Mouse (Mus musculus) thymus, postnatal 25 days (tissue): ENCODE measurements around the gene Prkab1.

Experiments used
- DNase-seq: peaks from one replicate; pipeline ENCODE4 v3.0.0; 2022

Prkab1 gene

GRCm38 (mm10) chr5:116017391-116017790 lies 6.9 kb downstream of the Prkab1 start:
- no peak for DNase-seq

GRCm38 (mm10) chr5:116016542-116016941 lies 7.8 kb downstream of the Prkab1 start:
- no peak for DNase-seq

- no peak for DNase-seq
Measured at GRCm38 (mm10) chr5:116014237-116014636, 10.1 kb downstream of the Prkab1 start.

- no peak for DNase-seq
Measured at GRCm38 (mm10) chr5:116013821-116014220, 10.5 kb downstream of the Prkab1 start.

- DNase-seq = no peak
Measured at GRCm38 (mm10) chr5:116012503-116012902, 11.8 kb downstream of the Prkab1 start.

DNA sequence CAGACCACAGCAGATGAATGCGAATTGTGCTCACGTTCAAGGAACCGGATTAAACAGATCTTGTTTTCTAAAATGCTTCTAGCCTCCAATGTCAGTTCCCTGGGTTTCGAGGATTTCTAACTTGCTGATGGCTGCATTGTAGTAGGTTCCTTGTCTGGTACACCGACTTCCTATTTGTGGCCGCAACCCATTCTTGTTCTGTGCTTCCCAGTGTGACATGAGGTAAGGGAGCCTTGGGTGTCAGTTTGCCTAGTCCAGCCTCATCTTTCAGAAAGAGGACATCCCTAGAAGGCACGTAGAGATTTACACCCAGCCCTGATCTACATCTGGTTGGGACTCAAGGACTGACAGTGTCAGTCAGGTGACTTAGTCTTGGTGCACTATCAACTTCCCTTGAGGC lies 12.6 kb downstream of the Prkab1 start:
- no peak for DNase-seq

- DNase-seq = no peak
Measured at GRCm38 (mm10) chr5:116009884-116010627, 14.3 kb downstream of the Prkab1 start.

GRCm38 (mm10) chr5:116009091-116009851 lies 15.0 kb downstream of the Prkab1 start:
- DNase-seq = no peak

GRCm38 (mm10) chr5:116007723-116008122 lies 16.6 kb downstream of the Prkab1 start:
- DNase-seq = no peak

GRCm38 (mm10) chr5:116006324-116007099 lies 17.8 kb downstream of the Prkab1 start:
- DNase-seq = peak; percentile 16

DNA sequence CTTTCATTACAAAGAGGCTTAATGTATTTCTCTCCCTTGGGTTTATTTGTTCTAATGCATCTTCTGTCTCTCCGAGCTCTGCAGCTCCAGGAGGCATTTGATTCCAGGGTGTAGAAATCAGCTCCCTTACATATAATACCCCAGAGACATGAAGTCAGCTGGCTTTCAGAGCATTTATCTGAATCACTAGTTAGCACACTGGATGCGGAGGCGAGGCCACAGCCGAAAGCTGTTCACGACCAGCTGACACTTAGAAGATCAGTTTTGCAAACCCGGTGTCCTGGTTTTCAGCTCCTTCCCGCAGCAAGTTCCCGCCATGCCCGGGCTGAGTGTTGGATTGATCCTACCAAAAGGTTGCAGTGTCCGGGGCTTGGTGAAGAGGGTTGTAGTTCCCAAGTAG lies 20.0 kb downstream of the Prkab1 start:
- DNase-seq = no peak

DNA sequence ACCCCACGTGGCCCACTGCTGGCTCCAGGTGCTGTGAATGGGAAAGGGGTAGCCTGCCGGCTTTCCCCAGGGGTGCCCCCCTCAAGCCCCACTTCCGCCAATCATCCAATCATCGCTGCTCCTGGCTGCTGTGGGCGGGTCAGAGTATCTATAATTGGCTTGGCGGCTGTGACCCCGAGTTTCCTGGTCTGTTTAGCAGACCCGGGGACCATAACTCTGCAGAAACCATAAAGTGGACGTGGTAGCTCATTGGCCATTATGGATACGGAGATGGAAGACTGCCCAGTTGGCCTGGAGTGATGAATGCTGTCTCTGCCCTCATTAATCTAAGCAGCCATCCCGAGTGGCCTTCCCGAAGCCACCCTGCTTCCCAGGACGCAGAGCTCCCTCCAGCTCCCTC lies 20.5 kb downstream of the Prkab1 start:
- no peak for DNase-seq

DNA sequence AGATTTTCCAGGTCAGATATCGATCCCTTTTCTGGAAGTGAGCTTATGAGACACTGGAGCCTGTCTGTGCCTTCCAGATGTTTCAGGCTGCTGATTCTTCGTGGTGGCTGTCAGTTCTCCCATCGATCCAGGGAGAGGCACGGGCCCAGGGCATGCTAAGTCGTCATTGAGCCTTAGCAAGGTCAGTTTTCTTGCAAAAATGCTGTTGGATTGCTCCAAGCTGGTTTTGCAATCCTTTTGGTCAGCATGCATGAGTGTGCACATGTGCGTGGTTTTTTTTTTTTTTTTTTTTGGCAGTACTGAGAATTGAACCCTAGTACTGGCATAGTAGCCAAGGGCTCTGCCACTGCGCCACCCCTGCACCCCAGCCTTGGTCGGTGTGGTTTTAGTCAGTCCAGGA lies 21.2 kb downstream of the Prkab1 start:
- DNase-seq = no peak

GRCm38 (mm10) chr5:115997376-115997775 lies 26.9 kb downstream of the Prkab1 start:
- no peak for DNase-seq

DNA sequence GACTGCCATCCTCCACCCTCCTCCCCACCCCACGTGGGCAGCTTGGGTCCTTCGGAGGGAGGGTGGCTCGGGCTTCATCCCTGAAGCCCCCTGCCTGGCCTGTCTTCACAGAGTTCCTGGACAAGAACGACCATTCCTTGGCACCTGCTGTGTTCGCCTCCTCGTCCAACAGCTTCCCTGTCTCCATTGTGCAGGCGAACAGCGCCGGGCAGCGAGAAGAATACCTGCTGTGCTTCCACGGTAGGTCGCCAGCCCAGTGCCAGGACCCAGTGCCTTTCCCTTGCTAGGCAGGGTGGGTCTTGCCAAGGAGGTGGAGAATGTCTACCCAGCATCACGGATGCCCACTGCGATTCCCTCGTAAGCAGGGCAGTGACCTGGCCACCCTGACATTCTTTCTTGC lies 30.2 kb downstream of the Prkab1 start:
- DNase-seq = no peak

- DNase-seq = no peak
Measured at GRCm38 (mm10) chr5:115991717-115992116, 32.6 kb downstream of the Prkab1 start.

- DNase-seq = no peak
Measured at GRCm38 (mm10) chr5:115987284-115987683, 37.0 kb downstream of the Prkab1 start.

DNA sequence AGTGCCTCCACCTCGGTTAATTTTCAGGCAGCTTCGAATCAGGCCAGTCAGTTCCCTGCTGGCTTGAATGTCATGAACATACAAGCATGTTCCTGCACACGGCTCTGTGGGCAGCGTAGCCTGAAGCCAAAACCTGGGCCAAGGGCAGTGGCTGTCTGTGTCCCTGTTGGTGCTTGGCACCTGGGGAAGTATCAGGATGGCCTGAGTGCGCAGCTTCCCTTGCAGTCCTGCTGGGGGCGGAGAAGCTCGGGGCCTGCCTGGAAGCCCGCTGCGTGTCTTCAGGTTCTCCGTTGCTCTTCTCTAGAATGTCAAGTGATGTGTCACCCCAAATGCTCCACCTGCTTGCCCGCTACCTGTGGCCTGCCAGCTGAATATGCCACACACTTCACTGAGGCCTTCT lies 39.2 kb downstream of the Prkab1 start:
- no peak for DNase-seq

- no peak for DNase-seq
Measured at GRCm38 (mm10) chr5:115984392-115984791, 39.9 kb downstream of the Prkab1 start.

DNA sequence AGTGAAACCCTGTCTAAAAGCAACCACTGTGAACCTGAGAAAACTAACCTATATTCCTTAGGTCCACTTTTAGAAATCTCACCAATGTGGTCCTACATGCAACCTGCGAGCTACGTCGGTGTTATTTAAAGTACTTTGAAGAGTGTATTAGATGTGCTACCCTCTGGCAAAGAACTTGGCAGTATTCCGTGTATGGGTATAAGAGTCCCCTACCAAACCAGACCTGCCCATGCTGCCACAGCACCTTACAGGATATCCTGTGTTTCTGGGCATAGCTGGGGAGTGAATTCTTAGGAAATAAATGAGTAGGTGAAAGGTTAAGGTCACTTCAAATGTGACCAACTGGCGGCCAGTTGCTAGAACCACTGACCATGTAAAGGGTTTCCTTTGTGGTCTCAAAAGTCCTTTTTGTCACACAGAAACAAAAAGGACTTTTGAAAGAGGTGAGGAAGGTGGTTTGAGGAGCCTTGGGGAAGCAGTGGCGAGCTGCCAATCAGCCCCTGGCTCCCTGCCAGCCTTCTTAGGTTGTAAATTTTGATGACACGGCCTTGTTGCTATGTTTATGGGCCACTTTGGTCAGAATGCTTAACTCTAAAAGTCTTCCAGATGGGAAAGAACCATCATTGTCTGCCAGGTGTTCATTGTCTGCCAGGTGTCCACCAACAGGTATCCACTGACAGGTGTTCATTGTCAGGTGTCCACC lies 41.5 kb downstream of the Prkab1 start:
- DNase-seq = no peak

DNA sequence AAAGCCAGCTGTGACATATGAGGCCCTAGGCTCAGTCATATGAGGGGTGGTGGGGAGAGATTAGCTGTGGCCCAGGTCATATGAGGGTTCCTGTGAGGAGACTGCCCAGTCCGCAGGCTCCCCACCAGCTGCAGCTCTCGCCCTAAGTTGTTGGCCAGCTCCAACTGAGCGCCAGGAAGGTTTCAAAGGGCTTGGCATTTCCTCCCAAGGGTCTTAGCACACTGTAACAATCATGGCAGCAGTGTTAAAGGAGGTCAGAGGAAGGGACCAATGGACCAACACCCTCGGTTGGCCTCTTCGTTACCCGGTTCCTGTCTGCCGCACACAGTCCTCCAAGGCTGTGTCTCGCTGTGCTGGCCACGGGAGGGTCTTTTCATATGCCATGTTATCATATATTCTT lies 43.8 kb downstream of the Prkab1 start:
- no peak for DNase-seq

DNA sequence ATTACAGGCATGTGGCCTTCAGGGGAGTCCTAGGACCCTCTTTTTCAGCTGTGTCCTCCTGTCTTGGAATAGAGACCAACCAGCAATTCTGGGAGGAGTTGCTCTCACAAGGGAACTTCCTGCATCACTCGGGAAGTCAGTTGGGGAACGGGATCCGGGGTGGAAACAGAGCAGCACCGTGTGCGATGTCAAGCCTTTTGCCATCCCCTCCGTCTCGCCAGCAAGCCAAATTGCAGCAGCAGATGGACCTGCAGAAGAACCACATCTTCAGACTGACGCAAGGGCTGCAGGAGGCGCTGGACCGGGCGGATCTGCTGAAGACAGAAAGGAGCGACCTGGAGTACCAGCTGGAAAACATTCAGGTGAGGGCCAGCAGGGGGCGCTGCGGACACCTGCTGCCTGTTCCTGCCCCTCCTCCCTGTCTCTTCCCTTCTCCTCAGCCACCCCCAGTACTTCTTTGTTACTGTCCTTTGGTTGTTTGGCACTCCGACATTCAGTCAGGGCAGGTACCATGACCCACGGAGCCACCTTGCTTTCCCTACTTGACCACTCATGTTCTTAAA lies 45.1 kb downstream of the Prkab1 start:
- DNase-seq = peak; percentile 11

- DNase-seq = no peak
Measured at GRCm38 (mm10) chr5:115978255-115978654, 46.1 kb downstream of the Prkab1 start.
